Mouse (Mus musculus) common myeloid progenitor, adult 5-6 weeks (primary cell): ENCODE data around the gene Map4k2. TPM values are rescaled to one million over a fixed set of nuclear protein-coding genes. Genes with fewer than 3 reads are reported as not detected.
"Not testable (repeated sequence)": the region's sequence is repeated elsewhere in the genome, so short reads cannot be mapped to it uniquely, and the experiment has no call there.

Experiments
- ATAC-seq: replicated peaks from 2 replicates; pipeline ENCODE4 v1.8.0; 2016; ENCODE audit warnings: low read depth, mild to moderate bottlenecking, moderate TSS enrichment, inconsistent platforms; ENCODE audit not compliant: poor library complexity, severe bottlenecking
- total RNA-seq: library from RNA; stranded (forward); fragments of 200-1000, 187-1606 nt; gene quantifications from 2 replicates; pipeline ENCODE4 v1.2.3, GENCODE M21; 2017

Gene Map4k2
- 18.7 and 46.1 TPM in 2 replicates for total RNA-seq

GRCm38 (mm10) chr19:6340524-6341452 is at the start of gene Map4k2:
TSS of gene Map4k2 (plus strand) at chr19:6341135.
- peak; percentile 67 for ATAC-seq

- no peak for ATAC-seq
Measured at GRCm38 (mm10) chr19:6292262-6292661, 48.7 kb upstream of the Map4k2 start.

- no peak for ATAC-seq
Measured at GRCm38 (mm10) chr19:6294301-6294700, 46.6 kb upstream of the Map4k2 start.

- no peak for ATAC-seq
Measured at GRCm38 (mm10) chr19:6296551-6297210, 44.3 kb upstream of the Map4k2 start.

GRCm38 (mm10) chr19:6297641-6298040 is 43.3 kb upstream of the Map4k2 start:
- peak; percentile 76 for ATAC-seq

- ATAC-seq: no peak
Measured at GRCm38 (mm10) chr19:6299003-6299402, 41.9 kb upstream of the Map4k2 start.

- ATAC-seq: peak; percentile 34
Measured at GRCm38 (mm10) chr19:6299450-6300267, 41.3 kb upstream of the Map4k2 start.

- ATAC-seq: no peak
Measured at GRCm38 (mm10) chr19:6300402-6300841, 40.5 kb upstream of the Map4k2 start.

- ATAC-seq: no peak
Measured at GRCm38 (mm10) chr19:6302114-6302513, 38.8 kb upstream of the Map4k2 start.

GRCm38 (mm10) chr19:6302522-6302921 is 38.4 kb upstream of the Map4k2 start:
- peak; percentile 8; the same call in 1 of the 2 replicates for ATAC-seq

GRCm38 (mm10) chr19:6303831-6304230 is 37.1 kb upstream of the Map4k2 start:
- ATAC-seq: no peak

- peak; percentile 58 for ATAC-seq
Measured at GRCm38 (mm10) chr19:6304787-6305516, 36.0 kb upstream of the Map4k2 start.

- no peak for ATAC-seq
Measured at GRCm38 (mm10) chr19:6305517-6306115, 35.3 kb upstream of the Map4k2 start.

- ATAC-seq: peak; percentile 52
Measured at GRCm38 (mm10) chr19:6306137-6306551, 34.8 kb upstream of the Map4k2 start, which contains the start of gene Cdc42bpg. TSS of gene Cdc42bpg (plus strand) at chr19:6306456.

- peak; percentile 68 for ATAC-seq
Measured at GRCm38 (mm10) chr19:6306586-6306985, 34.3 kb upstream of the Map4k2 start.

GRCm38 (mm10) chr19:6307733-6308531 is 33.0 kb upstream of the Map4k2 start:
- no peak for ATAC-seq

GRCm38 (mm10) chr19:6310181-6310580 is 30.8 kb upstream of the Map4k2 start:
- ATAC-seq: no peak

GRCm38 (mm10) chr19:6311783-6312182 is 29.2 kb upstream of the Map4k2 start:
- not testable (repeated sequence) for ATAC-seq
